Mouse (Mus musculus) liver, embryonic 11.5 days (tissue): Measurements from ENCODE around the gene Ranbp10. TPM values are rescaled to one million over a fixed set of nuclear protein-coding genes. Genes with fewer than 3 reads are reported as not detected.

Source experiments
- ATAC-seq: fragments of 200-750 bp; cut with Nextera tagmentation; replicated peaks from 2 replicates; pipeline ENCODE4 v1.8.0; 2017; ENCODE audit warnings: moderate number of reproducible peaks, mild to moderate bottlenecking, moderate TSS enrichment, moderate library complexity; ENCODE audit not compliant: low FRiP score
- DNase-seq: peaks from one replicate; pipeline ENCODE4 v3.0.0-alpha.2; 2017; ENCODE audit warnings: low spot score
- H3K27ac ChIP-seq: fragments of 300-500 bp; sonication (generic); 2 replicates; pipeline ENCODE4 v1.5.1; 2014; ENCODE audit warnings: mild to moderate bottlenecking, low read depth, low read length, control low read depth
- H3K27me3 ChIP-seq: fragments of 300-500 bp; sonication (generic); replicated peaks from 2 replicates; pipeline ENCODE4 v1.6.1; 2014; ENCODE audit warnings: low read length, mixed read lengths; ENCODE audit not compliant: control insufficient read depth, insufficient read depth
- H3K36me3 ChIP-seq: fragments of 300-500 bp; sonication (generic); 2 replicates; pipeline ENCODE4 v1.6.1; 2014; ENCODE audit warnings: mild to moderate bottlenecking, low read length, moderate library complexity, mixed read lengths; ENCODE audit not compliant: control insufficient read depth, insufficient read depth
- H3K4me1 ChIP-seq: fragments of 300-500 bp; sonication (generic); replicated peaks from 2 replicates; pipeline ENCODE4 v1.6.1; 2014; ENCODE audit warnings: low read length, mixed read lengths; ENCODE audit not compliant: control insufficient read depth, insufficient read depth
- H3K4me2 ChIP-seq: fragments of 300-500 bp; sonication (generic); 2 replicates; pipeline ENCODE4 v1.6.1; 2014; ENCODE audit warnings: mild to moderate bottlenecking, control low read depth, moderate library complexity
- H3K4me3 ChIP-seq: fragments of 300-500 bp; sonication (generic); 2 replicates; pipeline ENCODE4 v1.5.1; 2014; ENCODE audit warnings: low read depth, low read length, control low read depth
- H3K9ac ChIP-seq: fragments of 300-500 bp; sonication (generic); 2 replicates; pipeline ENCODE4 v1.6.1; 2014; ENCODE audit warnings: low read depth, low read length, control low read depth
- H3K9me3 ChIP-seq: fragments of 300-500 bp; sonication (generic); 2 replicates; pipeline ENCODE4 v1.6.1; 2016; ENCODE audit warnings: low read length, inconsistent platforms, mixed read lengths; ENCODE audit not compliant: control insufficient read depth
- WGBS: fragments of 180-500 bp; shearing (Covaris S2); extraction: QIAGEN DNeasy Blood & Tissue Kit; methylation state at CpG from one replicate; pipeline ENCODE4 v1.1.7; 2014; 5-methylcytosine and 5-hydroxymethylcytosine counted together
- polyA plus RNA-seq: library from polyadenylated mRNA; unstranded; fragments of >200 nt; fragmentation: Nextera tagmentation; extraction: Ambion mirVana; gene quantifications from 2 replicates; pipeline ENCODE4 v1.2.1, GENCODE M21; 2014

Ranbp10 gene
- polyA plus RNA-seq, 1 experiment from 2014 or later, result 22.0 TPM

DNA sequence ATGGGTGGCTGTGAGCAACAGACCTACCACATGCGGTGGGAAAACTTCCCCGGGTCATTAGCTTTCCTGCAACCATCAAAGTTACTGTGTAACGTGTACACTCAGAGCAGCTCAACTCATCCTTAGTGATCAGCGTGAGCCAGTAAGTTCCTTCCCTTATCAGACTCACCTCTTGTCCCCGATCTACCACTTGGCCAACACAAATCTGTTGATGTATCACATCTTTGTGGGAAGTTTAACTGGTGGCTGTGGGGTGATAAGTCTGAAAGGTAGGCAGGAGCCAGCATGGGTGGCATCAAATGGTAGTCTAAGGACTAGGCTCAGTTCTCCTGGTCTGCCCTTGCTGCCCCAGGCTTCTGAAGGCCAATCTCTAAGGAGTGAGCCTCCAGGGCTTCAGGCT lies 95.0 kb downstream of the Ranbp10 start:
- Histone ChIP-seq H3K27me3 (no peaks in the 10 kb centered on the region), H3K9me3 (no peaks in the 10 kb centered on the region), H3K4me2 (no peak overlapping the region), H3K27ac (no peak overlapping the region), H3K4me3 (no peak overlapping the region), H3K4me1 (0 out of 2 replicates have a peak, but pooled peaks cover 5% of the 10 kb centered on the region), H3K36me3 (no peaks in the 10 kb centered on the region), H3K9ac (no peak overlapping the region)
- DNase-seq (no peak), ATAC-seq (no peak)
- WGBS, result 59% methylated on average over 5 of the region's 5 CpGs

GRCm38 (mm10) chr8:105727397-105728124 lies 99.6 kb downstream of the Ranbp10 start:
- Histone ChIP-seq H3K27ac (no peak overlapping the region), H3K4me3 (no peak overlapping the region), H3K4me1 (0 out of 2 replicates have a peak, but pooled peaks cover 9% of the 10 kb centered on the region), H3K9me3 (no peaks in the 10 kb centered on the region), H3K4me2 (peak overlapping the region; percentile 6), H3K27me3 (no peaks in the 10 kb centered on the region), H3K9ac (no peak overlapping the region), H3K36me3 (no peaks in the 10 kb centered on the region)
- 61% methylated on average over 18 of the region's 18 CpGs for WGBS
- DNase-seq, result no peak
- peak; percentile 71 for ATAC-seq

GRCm38 (mm10) chr8:105725726-105726125 lies 101.4 kb downstream of the Ranbp10 start:
- H3K9ac ChIP-seq, result no peak overlapping the region
- DNase-seq, result no peak

GRCm38 (mm10) chr8:105722861-105723260 lies 104.3 kb downstream of the Ranbp10 start:
- H3K36me3 ChIP-seq, result no peaks in the 10 kb centered on the region
- ATAC-seq (no peak), DNase-seq (no peak)
- WGBS, result 84% methylated on average over 9 of the region's 9 CpGs
- no peak overlapping the region for H3K4me3 ChIP-seq
- H3K4me2 ChIP-seq, result no peak overlapping the region
- 0 out of 2 replicates have a peak, but pooled peaks cover 4% of the 10 kb centered on the region for H3K4me1 ChIP-seq
- no peak overlapping the region for H3K27ac ChIP-seq
- no peaks in the 10 kb centered on the region for H3K9me3 ChIP-seq
- no peaks in the 10 kb centered on the region for H3K27me3 ChIP-seq
- H3K9ac ChIP-seq, result no peak overlapping the region

More at GRCm38 (mm10) chr8:105725726-105726125, 101.4 kb downstream of the Ranbp10 start:
- Histone ChIP-seq H3K36me3 (no peaks in the 10 kb centered on the region), H3K27me3 (no peaks in the 10 kb centered on the region), H3K4me1 (0 out of 2 replicates have a peak, but pooled peaks cover 4% of the 10 kb centered on the region), H3K4me3 (no peak overlapping the region), H3K9me3 (no peaks in the 10 kb centered on the region), H3K27ac (no peak overlapping the region), H3K4me2 (no peak overlapping the region)
- no peak for ATAC-seq
- WGBS, result 73% methylated on average over 5 of the region's 5 CpGs

- H3K27me3 ChIP-seq, result no peaks in the 10 kb centered on the region
- no peak overlapping the region for H3K9ac ChIP-seq
- H3K4me2 ChIP-seq, result no peak overlapping the region
- H3K9me3 ChIP-seq, result no peaks in the 10 kb centered on the region
- 85% methylated on average over 4 of the region's 4 CpGs for WGBS
- DNase-seq, result no peak
- no peak overlapping the region for H3K27ac ChIP-seq
- no peak for ATAC-seq
- no peaks in the 10 kb centered on the region for H3K4me1 ChIP-seq
- no peaks in the 10 kb centered on the region for H3K36me3 ChIP-seq
- H3K4me3 ChIP-seq, result no peak overlapping the region
Observed at GRCm38 (mm10) chr8:105719637-105720036, 107.5 kb downstream of the Ranbp10 start.

Other genes with a start within 250 kb of the Ranbp10 start
- 31.4 and 33.0 TPM in 2 replicates for gene Ripor1, start 222.1 kb downstream of the Ranbp10 start, polyA plus RNA-seq
- gene Ctcf, start 190.8 kb downstream of the Ranbp10 start, polyA plus RNA-seq, result 79.0 and 83.2 TPM in 2 replicates
- gene Agrp, start 190.0 kb downstream of the Ranbp10 start, polyA plus RNA-seq, result 0.53 TPM in 1 of 2 replicates, not detected in the other
- gene Carmil2, start 141.1 kb downstream of the Ranbp10 start, polyA plus RNA-seq, result 0.82 and 0.90 TPM in 2 replicates
- gene Acd, start 126.2 kb downstream of the Ranbp10 start, polyA plus RNA-seq, result 47.5 and 47.8 TPM in 2 replicates
- gene Pard6a, start 126.2 kb downstream of the Ranbp10 start, polyA plus RNA-seq, result 12.8 and 18.2 TPM in 2 replicates
- 0.26 TPM in 1 of 2 replicates, not detected in the other for gene 4933405L10Rik, start 119.7 kb downstream of the Ranbp10 start, polyA plus RNA-seq
- 22.3 and 23.6 TPM in 2 replicates for gene Enkd1, start 119.1 kb downstream of the Ranbp10 start, polyA plus RNA-seq
- gene Gfod2, start 68.7 kb downstream of the Ranbp10 start, polyA plus RNA-seq, result 9.0 and 10.7 TPM in 2 replicates
- gene Tsnaxip1, start 381 bp upstream of the Ranbp10 start, polyA plus RNA-seq, result 0.12 TPM in 1 of 2 replicates, not detected in the other
- gene Cenpt, start 25.9 kb upstream of the Ranbp10 start, polyA plus RNA-seq, result 37.0 and 37.5 TPM in 2 replicates
- gene Thap11, start 27.8 kb upstream of the Ranbp10 start, polyA plus RNA-seq, result 62.0 and 66.5 TPM in 2 replicates
- 304 and 312 TPM in 2 replicates for gene Nutf2, start 33.2 kb upstream of the Ranbp10 start, polyA plus RNA-seq
- 43.7 and 47.5 TPM in 2 replicates for gene Edc4, start 53.5 kb upstream of the Ranbp10 start, polyA plus RNA-seq
- not detected in 2 replicates for gene Nrn1l, start 66.2 kb upstream of the Ranbp10 start, polyA plus RNA-seq
- 21.4 and 22.8 TPM in 2 replicates for gene Pskh1, start 73.1 kb upstream of the Ranbp10 start, polyA plus RNA-seq
- gene Ctrl, start 106.5 kb upstream of the Ranbp10 start, polyA plus RNA-seq, result 1.9 and 3.0 TPM in 2 replicates
- 142 and 160 TPM in 2 replicates for gene Psmb10, start 111.1 kb upstream of the Ranbp10 start, polyA plus RNA-seq
- gene Lcat, start 116.0 kb upstream of the Ranbp10 start, polyA plus RNA-seq, result 32.1 and 32.7 TPM in 2 replicates
- 25.6 and 25.8 TPM in 2 replicates for gene Slc12a4, start 138.7 kb upstream of the Ranbp10 start, polyA plus RNA-seq
- not detected in 2 replicates for gene Dpep3, start 152.1 kb upstream of the Ranbp10 start, polyA plus RNA-seq
- gene Dus2, start 164.0 kb upstream of the Ranbp10 start, polyA plus RNA-seq, result 24.0 and 25.0 TPM in 2 replicates
- not detected in 2 replicates for gene Dpep2nb, start 178.6 kb upstream of the Ranbp10 start, polyA plus RNA-seq
- 22.3 and 22.5 TPM in 2 replicates for gene Ddx28, start 184.5 kb upstream of the Ranbp10 start, polyA plus RNA-seq
- gene Nfatc3, start 231.5 kb upstream of the Ranbp10 start, polyA plus RNA-seq, result 5.3 and 6.2 TPM in 2 replicates